Mouse (Mus musculus) megakaryocyte, embryonic 14.5 days (primary cell): ENCODE results near the gene Aldh1b1.

Experiments used
- FLI1 ChIP-seq: IDR thresholded peaks from 2 replicates; pipeline ENCODE4 v1.6.1; 2012; ENCODE audit warnings: low read length, inconsistent platforms, mixed read lengths
- GATA1 ChIP-seq: IDR thresholded peaks from 3 replicates; pipeline ENCODE4 v1.6.1; 2012; ENCODE audit warnings: mixed read lengths, low read length, inconsistent platforms, borderline replicate concordance

DNA sequence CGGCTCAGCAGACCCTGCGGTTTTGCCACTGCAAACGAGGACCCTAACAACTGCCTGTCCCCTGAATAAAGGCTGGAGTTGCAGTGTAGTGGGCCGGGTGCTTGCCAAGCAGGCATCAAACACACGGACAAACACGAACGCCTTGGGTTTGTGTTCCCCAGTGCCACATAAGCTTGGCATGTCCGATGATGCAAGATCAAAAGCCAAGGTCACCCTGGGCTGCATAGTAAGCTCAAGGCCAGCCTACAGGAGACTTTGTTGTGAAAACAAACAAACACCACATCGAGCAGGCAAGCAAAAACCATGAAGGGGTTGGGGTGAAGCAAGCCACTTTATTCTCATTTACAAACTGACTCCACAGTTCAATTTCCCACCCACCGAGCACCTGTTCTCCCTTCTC lies 29.7 kb upstream of the Aldh1b1 start:
- TF ChIP-seq GATA1 (no peak), FLI1 (no peak)
